Mouse (Mus musculus): ENCODE measurements around the gene 4933412E24Rik. TPM values are rescaled to one million over a fixed set of nuclear protein-coding genes. Genes with fewer than 3 reads are reported as not detected.

4933412E24Rik gene
- total and polyA plus RNA-seq, 3 experiments, result not detected

DNA sequence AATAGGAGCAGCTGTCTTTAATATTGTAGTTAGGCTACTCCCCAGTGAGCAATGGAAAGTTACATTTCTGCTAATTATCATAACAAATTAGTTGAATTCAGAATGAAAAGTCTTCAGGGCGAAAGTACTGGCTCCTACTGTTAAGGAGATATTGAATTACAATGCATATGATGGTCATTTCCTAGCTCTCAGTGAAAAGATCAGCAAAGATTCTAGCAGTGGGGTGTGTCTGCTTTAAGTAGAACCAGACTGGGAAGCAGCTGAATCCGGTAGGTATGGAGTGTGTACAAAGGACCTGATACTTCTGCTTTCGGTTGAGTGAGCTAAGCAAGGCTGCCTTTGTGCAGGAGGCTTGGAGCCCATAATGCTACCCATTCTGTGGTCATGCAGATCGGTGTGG lies 32.6 kb downstream of the 4933412E24Rik start:
- Histone ChIP-seq H3K27ac (ENCODE audit: insufficient read depth, low read depth) (no peak overlapping the region), H3K9me3 (replicated peaks; ENCODE audit: low read length) (no peaks in the 10 kb centered on the region), H3K79me2 (replicated peaks; ENCODE audit: control insufficient read depth, extremely low read depth, insufficient read depth, poor library complexity, severe bottlenecking) (no peaks in the 10 kb centered on the region), H3K4me3 (replicated peaks in 1 of 3; ENCODE audit: low read depth in 2 of 3, low read length in 2 of 3, poor library complexity in 1 of 3) (no peak overlapping the region), H3K36me3 (replicated peaks in 1 of 2; ENCODE audit: control insufficient read depth in 1 of 2, insufficient read depth in 1 of 2, low read length in 1 of 2) (no peaks in the 10 kb centered on the region), H3K4me2 (ENCODE audit: insufficient read depth, low read depth, poor library complexity, severe bottlenecking) (peak overlapping the region; percentile 44; the same call in 1 of the 2 replicates), H3K9ac (ENCODE audit: insufficient read depth, low read depth) (no peak overlapping the region), H3K4me1 (ENCODE audit: control insufficient read depth in 1 of 2, insufficient read depth in 2 of 2) (peaks cover 4% of the 10 kb centered on the region in 2 experiments; a peak in 2 of 4 replicates), H3K27me3 (replicated peaks) (no peaks in the 10 kb centered on the region)
- in situ Hi-C loops (cut with MboI; ENCODE audit: low pct_ligation_motif_present, low pct_unique_long_range_greater_than_20kb, low sequenced_read_pairs) (no loop called here), dilution Hi-C loops (cut with MboI; ENCODE audit: extremely low pct_ligation_motif_present, extremely low pct_unique_long_range_greater_than_20kb, low sequenced_read_pairs) (no loop called here)
- TF ChIP-seq USF1 (IDR thresholded peaks at IDR 0.05; ENCODE audit: low read depth, low read length) (no peak), EP300 (IDR thresholded peaks at IDR 0.05; ENCODE audit: low read length) (0 out of 2 replicates have a peak, but pooled peaks have one; percentile 10)
- DNase-seq (ENCODE audit: extremely low read depth), result peak; percentile 8

DNA sequence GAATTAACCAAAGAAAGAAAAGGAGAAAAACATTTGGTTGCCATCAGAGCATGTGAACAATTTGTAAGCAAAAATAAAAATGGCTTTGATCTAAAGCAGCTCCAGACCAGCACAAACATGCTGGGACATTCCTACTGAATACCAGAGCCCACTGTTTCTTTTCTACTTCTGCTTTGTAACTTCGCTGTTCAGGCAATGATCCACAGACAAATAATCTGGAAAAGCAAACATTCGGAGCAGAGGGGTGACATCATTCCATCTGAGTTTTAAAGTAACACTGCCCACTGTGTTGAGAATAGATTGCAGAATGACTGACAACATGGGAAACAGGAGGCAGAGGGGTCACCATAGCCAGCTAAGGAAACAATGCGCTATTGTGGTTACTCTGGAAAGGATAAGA lies 41.1 kb downstream of the 4933412E24Rik start:
- no peak for DNase-seq (ENCODE audit: extremely low read depth)
- no peak overlapping the region for H3K27ac ChIP-seq (ENCODE audit: insufficient read depth, low read depth)
- H3K4me3 ChIP-seq (replicated peaks in 1 of 3; ENCODE audit: low read depth in 2 of 3, low read length in 2 of 3, poor library complexity in 1 of 3), result no peak overlapping the region
- no peak overlapping the region for H3K9ac ChIP-seq (ENCODE audit: insufficient read depth, low read depth)
- no peaks in the 10 kb centered on the region for H3K9me3 ChIP-seq (replicated peaks; ENCODE audit: low read length)
- in situ Hi-C loops (cut with MboI; ENCODE audit: low pct_ligation_motif_present, low pct_unique_long_range_greater_than_20kb, low sequenced_read_pairs), result no loop called here
- H3K4me1 ChIP-seq (ENCODE audit: control insufficient read depth in 1 of 2, insufficient read depth in 2 of 2), result no peaks in the 10 kb centered on the region
- H3K79me2 ChIP-seq (replicated peaks; ENCODE audit: control insufficient read depth, extremely low read depth, insufficient read depth, poor library complexity, severe bottlenecking), result no peaks in the 10 kb centered on the region; the same call in 1 of the 2 replicates
- no peaks in the 10 kb centered on the region for H3K27me3 ChIP-seq (replicated peaks)
- dilution Hi-C loops (cut with MboI; ENCODE audit: extremely low pct_ligation_motif_present, extremely low pct_unique_long_range_greater_than_20kb, low sequenced_read_pairs), result no loop called here
- H3K4me2 ChIP-seq (ENCODE audit: insufficient read depth, low read depth, poor library complexity, severe bottlenecking), result no peak overlapping the region
- TF ChIP-seq EP300 (IDR thresholded peaks at IDR 0.05; ENCODE audit: low read length), result no peak
- no peak for TF ChIP-seq E2F4 (IDR thresholded peaks at IDR 0.05; ENCODE audit: insufficient replicate concordance, low read depth, low read length)
- no peak for TF ChIP-seq RCOR1 (conservative IDR thresholded peaks at IDR 0.05; ENCODE audit: low read depth, low read length)
- no peak for TF ChIP-seq UBTF (IDR thresholded peaks at IDR 0.05; ENCODE audit: low read depth, low read length)
- TF ChIP-seq USF2 (conservative IDR thresholded peaks at IDR 0.05; ENCODE audit: low read depth, low read length), result no peak
- TF ChIP-seq KAT2A (IDR thresholded peaks at IDR 0.05; ENCODE audit: insufficient replicate concordance, low read length), result no peak
- no peak for TF ChIP-seq RAD21 (IDR thresholded peaks at IDR 0.05; ENCODE audit: low read depth, low read length)
- no peaks in the 10 kb centered on the region for H3K36me3 ChIP-seq (replicated peaks in 1 of 2; ENCODE audit: control insufficient read depth in 1 of 2, insufficient read depth in 1 of 2, low read length in 1 of 2)

DNA sequence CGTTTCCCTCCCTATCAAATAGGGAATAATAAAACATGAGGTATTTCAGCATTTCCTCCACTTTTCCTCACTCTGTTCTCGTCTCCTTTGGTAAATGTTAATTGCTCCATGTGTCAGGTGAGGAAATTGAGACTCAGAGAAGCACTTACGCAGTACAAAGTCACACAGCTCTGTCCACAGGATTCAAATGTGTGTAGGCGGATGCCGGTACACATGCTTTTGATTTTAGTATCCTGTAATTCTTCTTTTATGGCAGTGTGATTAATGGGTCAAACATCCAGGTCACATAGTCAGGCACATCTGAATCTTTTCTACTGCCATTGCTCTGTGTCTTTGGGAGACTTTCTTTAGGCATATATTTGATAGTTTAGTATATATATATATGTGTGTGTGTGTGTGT lies 41.8 kb downstream of the 4933412E24Rik start:
- no peaks in the 10 kb centered on the region for H3K27me3 ChIP-seq (replicated peaks)
- TF ChIP-seq ZNF384 (IDR thresholded peaks at IDR 0.05; ENCODE audit: low read depth, low read length) (no peak), ETS1 (conservative IDR thresholded peaks at IDR 0.05; ENCODE audit: low read depth, low read length) (no peak), E2F4 (IDR thresholded peaks at IDR 0.05; ENCODE audit: insufficient replicate concordance, low read depth, low read length) (no peak), BHLHE40 (IDR thresholded peaks at IDR 0.05; ENCODE audit: low read depth, low read length) (no peak), RCOR1 (conservative IDR thresholded peaks at IDR 0.05; ENCODE audit: low read depth, low read length) (no peak), MEF2A (IDR thresholded peaks at IDR 0.05; ENCODE audit: borderline replicate concordance, low read depth, low read length) (no peak), UBTF (IDR thresholded peaks at IDR 0.05; ENCODE audit: low read depth, low read length) (no peak), CHD2 (IDR thresholded peaks at IDR 0.05; ENCODE audit: low read length) (no peak), SMC3 (IDR thresholded peaks at IDR 0.05; ENCODE audit: low read depth, low read length) (no peak), HCFC1 (IDR thresholded peaks at IDR 0.05; ENCODE audit: low read depth, low read length) (no peak), NRF1 (IDR thresholded peaks at IDR 0.05; ENCODE audit: low read depth, low read length) (no peak), JUN (IDR thresholded peaks at IDR 0.05; ENCODE audit: insufficient read depth, low read depth, low read length) (no peak)
- no peak for DNase-seq (ENCODE audit: extremely low read depth)
- H3K36me3 ChIP-seq (replicated peaks in 1 of 2; ENCODE audit: control insufficient read depth in 1 of 2, insufficient read depth in 1 of 2, low read length in 1 of 2), result no peaks in the 10 kb centered on the region
- no peak overlapping the region for H3K9ac ChIP-seq (ENCODE audit: insufficient read depth, low read depth)
- no peaks in the 10 kb centered on the region for H3K9me3 ChIP-seq (replicated peaks; ENCODE audit: low read length)
- in situ Hi-C loops (cut with MboI; ENCODE audit: low pct_ligation_motif_present, low pct_unique_long_range_greater_than_20kb, low sequenced_read_pairs), result no loop called here
- H3K4me3 ChIP-seq (replicated peaks in 1 of 3; ENCODE audit: low read depth in 2 of 3, low read length in 2 of 3, poor library complexity in 1 of 3), result no peak overlapping the region
- H3K27ac ChIP-seq (ENCODE audit: insufficient read depth, low read depth), result no peak overlapping the region
- dilution Hi-C loops (cut with MboI; ENCODE audit: extremely low pct_ligation_motif_present, extremely low pct_unique_long_range_greater_than_20kb, low sequenced_read_pairs), result no loop called here
- H3K4me2 ChIP-seq (ENCODE audit: insufficient read depth, low read depth, poor library complexity, severe bottlenecking), result no peak overlapping the region
- no peaks in the 10 kb centered on the region for H3K4me1 ChIP-seq (ENCODE audit: control insufficient read depth in 1 of 2, insufficient read depth in 2 of 2)
- H3K79me2 ChIP-seq (replicated peaks; ENCODE audit: control insufficient read depth, extremely low read depth, insufficient read depth, poor library complexity, severe bottlenecking), result no peaks in the 10 kb centered on the region; the same call in 1 of the 2 replicates
